Mouse (Mus musculus): ENCODE results near the gene Gm29094.
"Not testable (repeated sequence)": the region's sequence is repeated elsewhere in the genome, so short reads cannot be mapped to it uniquely, and the experiment has no call there.

The Gm29094 gene

DNA sequence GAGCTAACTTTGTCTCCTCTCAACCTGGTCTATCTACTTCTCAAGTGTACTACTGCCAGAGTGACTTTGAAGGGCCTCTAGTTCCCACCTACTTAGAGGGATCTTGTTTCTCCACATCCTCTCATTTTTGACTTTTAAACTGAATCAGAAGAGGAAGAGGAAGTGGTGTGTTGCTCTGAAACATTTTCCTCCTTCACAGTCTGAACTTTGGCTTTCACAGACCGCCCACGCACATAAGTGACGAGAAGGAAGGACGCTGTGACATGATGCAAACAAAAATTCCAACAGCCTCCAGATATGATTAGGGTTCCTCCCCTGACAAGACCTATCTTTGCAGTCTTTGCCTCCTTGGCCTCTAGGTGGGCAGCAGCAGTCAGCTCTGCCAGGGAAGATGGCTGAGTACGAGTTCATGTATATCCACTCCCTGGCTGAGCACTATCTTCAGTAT is at the start of gene Gm29094, which contains the start of gene Bcl2a1b:
TSS of gene Gm29094 (plus strand) at position 411 of the 448 bp plus-strand sequence.
TSS of gene Bcl2a1b (plus strand) at position 241 of the 448 bp plus-strand sequence.
- DNase-seq (ENCODE audit: low spot score), result not testable (repeated sequence)

DNA sequence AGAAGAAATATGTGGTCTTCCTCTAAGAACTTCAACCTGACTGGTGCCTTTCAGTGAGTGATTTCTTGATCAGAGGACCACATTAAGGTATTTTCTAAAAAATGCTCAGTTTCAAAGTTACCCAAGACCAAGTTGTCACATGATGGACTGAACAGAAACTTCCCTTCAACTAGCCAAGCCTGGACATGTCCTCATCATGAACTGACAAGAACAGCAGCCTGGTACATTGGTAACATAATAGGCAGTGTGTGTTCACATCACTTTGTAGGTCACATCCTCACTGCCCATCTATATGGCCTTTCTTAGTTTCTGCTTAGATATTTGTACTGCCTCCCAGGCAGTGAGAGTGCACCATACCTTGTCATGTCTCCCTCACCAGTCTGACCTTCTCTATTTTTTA is 26.6 kb upstream of the Gm29094 start:
- DNase-seq (ENCODE audit: low spot score), result not testable (repeated sequence)

DNA sequence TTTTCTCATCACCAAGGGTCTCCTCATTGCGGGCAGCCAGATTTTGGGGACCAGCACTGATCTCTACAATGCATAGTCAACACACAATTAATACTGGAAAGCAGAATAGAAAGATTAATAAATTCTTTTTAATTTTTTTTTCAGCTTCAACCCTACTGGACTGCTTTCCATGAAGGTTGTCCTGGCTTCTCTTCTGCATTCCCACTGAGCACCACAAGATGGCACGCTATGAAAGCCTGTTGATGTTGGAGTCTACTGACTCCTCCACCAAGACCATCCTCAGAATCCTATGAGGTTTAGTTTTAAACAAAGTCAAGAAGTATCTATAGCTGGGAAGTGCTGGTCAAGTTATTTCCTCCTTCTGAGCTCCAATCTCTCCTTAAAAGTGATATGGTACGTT is 20.3 kb upstream of the Gm29094 start:
- DNase-seq (ENCODE audit: low spot score), result peak; percentile 39

DNA sequence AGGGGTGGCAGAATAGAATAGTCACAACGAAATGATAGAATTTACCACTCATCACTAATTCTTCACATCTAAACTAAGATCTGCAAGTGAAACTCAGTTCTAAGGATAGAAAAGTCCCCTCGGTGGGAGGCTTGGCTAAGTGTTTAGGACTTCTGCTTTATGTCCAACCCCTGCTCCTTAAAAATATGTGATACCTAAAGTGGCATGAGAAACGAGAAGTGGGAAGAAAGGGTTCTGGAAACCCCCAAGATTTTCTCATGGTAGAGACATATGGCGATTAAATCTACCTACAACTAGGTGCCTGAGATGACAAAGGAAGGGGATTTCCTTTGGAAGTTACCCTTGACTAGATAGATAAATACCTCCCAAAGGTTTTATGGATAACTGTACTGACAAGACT is 19.7 kb upstream of the Gm29094 start:
- DNase-seq (ENCODE audit: low spot score), result not testable (repeated sequence)

DNA sequence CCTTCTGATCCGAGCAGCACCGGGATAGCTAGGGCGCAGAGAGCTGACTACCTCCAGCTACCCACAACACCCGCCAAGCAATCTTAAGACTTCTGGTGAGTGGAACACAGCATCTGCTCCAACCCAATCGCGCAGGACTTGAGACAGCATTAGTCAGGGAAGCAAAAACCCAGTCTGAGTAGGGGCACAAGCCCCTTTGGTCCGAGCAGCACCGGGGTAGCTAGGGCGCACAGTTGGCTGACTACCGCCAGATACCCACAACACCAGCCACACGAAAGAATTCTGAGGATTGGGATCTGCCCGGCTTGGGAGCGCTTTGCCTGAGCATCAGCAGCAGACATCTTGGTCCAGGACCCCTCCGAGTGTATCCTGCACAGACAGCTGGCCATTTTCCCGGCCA is 12.2 kb upstream of the Gm29094 start:
- DNase-seq (ENCODE audit: low spot score), result not testable (repeated sequence)

DNA sequence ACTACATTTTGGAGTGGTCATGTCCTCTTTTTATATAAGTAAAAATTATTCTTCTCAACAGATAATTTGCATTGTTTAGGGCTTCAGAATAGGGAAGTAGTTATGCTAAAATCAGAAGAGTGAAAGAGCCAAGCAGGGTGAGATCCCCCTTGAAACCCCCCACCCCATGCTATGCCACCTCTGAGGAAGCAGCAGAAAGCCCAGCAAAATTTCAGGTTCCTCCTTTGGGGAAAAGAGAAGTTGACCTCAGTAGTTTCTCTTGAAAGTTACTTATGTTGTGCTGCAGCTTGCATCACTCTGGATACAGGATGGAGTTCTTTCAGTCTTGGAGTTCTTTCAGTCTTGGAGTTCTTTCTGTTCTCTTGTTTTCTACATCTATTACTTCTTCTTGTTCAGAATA is 3.7 kb upstream of the Gm29094 start:
- DNase-seq (ENCODE audit: low spot score), result not testable (repeated sequence)

DNA sequence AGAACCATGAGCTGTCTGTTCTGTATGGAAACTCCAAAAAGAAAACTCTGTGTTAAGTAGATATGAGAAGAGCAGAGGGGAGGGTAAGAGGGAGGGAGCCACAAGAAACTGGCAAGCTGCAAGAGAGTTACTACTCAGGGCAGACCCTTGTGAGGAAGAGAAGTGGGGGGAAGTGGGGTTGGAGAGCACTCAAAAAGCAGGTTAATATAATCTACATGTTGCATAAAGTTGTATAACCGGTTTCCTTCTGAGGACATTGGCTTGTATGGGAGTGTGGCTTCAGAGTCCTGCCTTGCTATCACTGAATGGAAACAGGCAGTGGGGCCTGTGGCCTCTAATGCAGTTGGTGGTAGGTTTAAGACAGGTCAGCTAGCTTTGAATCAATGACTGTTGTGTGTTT is 1.7 kb upstream of the Gm29094 start:
- DNase-seq (ENCODE audit: low spot score), result not testable (repeated sequence)

DNA sequence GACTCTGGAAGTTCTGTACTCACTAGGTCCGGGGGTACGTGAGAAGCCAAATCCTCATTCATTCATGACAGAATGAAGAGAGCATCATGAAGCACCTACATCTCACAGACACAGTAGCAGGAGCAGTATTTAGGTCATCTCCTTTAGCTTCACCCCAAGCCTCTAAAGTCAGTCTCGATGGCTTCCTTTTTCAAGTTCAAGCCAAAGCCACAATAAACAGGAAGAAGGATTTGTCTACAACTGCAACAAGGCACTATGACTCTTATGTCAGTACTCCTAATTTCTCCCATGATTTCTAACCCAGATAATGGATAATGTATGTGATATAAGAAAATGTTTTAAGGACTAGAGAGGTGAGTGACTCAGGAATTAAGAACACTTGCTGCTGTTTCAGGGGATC is 830 bp upstream of the Gm29094 start:
- not testable (repeated sequence) for DNase-seq (ENCODE audit: low spot score)

DNA sequence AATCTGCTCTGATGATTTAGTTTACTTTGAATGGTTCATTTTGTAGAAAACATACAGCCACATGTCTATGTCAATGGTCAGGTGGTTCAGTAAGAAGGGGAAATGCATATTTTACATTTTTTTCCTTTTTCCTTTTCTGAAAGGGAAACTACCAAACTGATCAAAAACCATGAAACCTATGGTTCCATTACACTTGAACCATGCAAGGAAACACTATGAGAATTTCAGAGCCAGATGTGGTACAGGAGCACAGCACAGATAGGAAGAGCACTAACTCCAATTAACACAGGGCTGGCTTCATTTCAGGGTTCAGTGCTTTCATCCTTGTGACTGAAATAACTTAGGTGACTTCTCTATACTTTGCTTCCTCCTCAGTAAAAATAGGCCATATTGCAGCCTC is 3.1 kb downstream of the Gm29094 start:
- DNase-seq (ENCODE audit: low spot score), result not testable (repeated sequence)

DNA sequence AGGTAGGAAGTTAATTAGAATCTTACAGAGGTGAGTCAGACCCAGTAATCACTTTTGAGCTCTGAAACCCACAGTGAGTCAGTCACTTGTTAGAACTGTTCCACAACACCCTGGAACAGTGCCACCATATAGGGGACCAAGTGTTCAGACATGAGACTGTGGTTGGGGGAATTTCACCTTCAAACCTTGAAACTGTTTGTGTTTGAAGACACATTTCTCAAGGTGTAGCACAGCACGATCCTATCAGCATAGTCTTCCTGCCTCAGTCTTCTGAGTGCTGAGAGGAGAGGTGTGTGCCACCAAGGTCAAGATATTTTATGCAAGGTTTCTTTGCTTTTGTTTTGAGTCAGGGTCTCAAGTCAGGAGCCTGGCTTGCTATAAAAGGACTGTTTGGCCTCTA is 9.8 kb downstream of the Gm29094 start:
- DNase-seq (ENCODE audit: low spot score), result not testable (repeated sequence)

DNA sequence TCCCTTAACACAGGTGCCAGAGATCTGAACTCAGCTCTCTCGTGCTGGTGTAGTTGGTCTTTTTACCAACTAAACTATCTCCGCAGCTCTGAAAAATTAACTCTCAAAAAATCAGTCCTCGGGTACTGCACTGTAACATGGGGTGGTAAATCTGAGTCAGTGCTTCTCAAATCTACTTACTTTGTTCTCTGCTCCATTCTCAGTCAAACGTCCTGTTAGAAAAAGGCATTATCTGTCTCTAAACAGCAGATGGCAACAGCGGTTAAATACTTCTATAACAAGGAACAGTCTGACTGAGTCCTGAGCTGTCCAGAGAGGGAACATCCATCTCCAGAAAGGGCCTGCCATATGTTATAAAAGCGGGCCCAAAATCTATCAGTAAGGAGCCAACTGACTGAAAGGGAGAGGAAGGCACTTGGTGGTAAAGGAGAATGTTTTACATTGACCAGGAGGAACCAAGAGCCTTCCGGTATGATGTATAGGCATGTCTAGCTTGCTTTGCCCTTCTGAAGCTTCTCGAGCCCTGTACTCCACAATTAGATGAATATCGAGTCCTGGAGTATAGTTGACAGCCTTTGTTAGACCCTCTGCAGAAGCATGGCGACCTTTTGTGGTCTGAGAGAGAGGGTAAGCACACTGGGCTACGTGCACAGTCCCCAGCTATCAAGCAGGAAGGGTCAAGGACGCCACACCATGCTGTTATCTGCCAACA is 11.3 kb downstream of the Gm29094 start, which contains the start of gene Mthfs:
TSS of gene Mthfs (plus strand) at position 324 of the 712 bp plus-strand sequence.
- not testable (repeated sequence) for DNase-seq (ENCODE audit: low spot score)

DNA sequence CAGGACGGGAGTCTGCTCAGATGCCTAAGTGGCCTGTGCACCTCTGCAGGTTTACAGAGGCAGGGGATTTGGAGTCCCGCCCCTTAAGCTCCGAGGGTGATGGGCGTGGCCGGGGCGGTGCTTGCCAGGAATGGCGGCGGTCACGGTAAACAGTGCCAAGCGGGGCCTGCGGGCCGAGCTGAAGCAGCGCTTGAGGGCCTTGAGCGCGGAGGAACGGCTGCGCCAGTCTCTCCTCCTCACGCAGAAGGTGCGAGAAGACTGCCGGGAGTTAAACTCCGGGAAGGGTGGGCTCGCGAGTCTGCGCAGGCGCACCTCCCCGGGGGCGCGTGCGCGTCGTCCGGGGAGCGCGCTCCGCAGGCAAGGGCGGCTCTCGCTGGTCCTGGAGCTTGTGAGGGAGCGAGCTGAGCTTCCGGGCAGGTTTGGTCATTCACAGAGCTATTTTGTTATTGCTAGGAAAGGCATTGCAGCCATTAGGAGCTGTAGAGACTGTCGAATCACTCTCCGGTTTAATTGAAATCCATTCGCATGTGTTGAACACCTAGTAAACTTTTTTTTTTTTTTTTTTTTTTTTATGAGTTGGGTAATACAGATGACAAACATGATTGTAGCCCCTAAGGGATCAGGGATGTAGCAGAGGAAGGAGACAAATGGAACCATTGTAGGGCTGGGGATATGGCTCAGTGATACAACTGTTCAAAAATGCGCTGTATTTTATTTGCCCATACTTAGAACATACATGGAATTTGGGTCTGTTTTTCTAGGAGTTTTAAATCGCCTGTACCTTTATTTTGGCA is 12.1 kb downstream of the Gm29094 start:
- DNase-seq (ENCODE audit: low spot score), result peak; percentile 95

DNA sequence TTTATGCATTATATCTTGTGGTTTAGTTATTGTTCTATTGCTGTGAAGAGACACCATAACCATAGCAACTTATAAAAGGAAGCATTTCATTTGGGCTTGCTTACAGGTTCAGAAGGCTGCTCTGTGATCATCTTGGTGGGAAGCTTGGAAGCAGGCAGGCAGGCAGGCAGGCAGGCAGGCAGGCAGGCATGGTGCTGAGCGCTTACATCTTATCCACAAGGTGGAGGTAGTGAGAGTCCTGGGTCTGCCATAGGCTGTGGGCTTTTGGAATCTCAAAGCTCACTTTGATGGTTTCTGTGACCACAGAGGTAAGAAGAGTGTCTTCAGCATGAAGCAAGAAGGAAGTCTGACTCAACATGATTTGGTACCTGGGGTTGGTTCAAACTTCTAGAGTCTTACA is 13.2 kb downstream of the Gm29094 start:
- not testable (repeated sequence) for DNase-seq (ENCODE audit: low spot score)

DNA sequence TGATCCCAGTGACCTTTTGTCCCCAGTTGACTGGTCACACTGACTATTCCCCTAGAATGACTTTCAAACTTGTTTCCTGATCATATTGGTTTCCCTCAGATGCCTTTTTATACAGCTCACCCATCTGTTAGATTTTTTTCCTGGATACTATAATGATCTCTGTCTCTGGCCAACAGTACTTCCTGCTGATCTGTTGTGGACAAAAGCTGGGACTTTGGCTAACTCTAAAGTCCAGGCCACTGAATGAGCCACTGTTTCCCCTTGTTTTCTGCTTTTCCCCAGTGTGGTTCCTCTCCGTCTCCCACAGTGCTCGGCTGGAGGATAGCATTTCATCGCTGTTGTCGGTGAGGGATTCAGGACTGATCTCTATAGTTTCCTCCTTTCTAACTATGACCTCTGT is 19.0 kb downstream of the Gm29094 start:
- not testable (repeated sequence) for DNase-seq (ENCODE audit: low spot score)

DNA sequence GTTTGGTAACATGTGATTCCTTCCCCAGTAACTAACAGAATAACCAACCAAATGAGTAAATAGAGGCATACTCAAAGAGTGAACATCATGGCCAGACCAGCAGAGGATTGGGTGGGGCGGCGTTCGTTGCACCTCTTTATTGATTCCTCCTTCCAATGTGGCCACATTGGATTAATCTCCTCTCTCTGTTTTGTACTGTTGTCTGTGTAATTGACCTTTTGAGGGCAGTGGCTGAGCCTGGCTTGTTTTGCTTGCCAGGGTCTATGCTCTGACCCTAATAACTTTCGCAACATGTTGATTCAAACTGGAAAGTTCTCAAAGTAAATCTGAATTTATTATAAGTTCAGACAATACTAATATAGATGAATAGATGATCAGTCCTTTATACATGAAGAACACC is 20.5 kb downstream of the Gm29094 start:
- not testable (repeated sequence) for DNase-seq (ENCODE audit: low spot score)

DNA sequence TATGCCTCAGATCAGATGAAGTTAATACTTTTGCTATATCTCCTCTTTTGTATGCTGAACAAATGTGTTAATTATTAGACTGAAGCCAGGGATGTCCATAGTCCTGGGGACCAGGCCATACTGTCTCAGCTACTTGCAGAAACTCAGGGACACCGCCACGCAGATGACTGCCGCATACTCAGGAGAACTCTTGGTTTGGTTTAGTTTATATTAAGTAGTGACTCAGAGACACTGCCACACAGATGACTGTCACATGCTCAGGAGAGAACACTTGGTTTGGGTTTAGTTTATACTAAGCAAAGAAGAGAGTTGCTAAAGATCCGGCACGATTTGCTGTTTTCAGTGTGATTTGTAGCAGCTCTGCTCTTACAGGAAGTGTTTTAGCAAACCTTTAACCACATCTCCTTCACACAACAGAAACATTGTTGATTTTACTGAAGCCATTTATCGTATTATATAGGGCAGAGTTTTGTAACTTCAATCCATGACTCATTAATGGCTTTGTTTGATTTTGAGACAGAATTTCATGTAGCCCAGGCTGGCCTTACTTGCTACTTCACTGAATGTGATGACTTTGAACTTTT is 21.6 kb downstream of the Gm29094 start:
- not testable (repeated sequence) for DNase-seq (ENCODE audit: low spot score)

DNA sequence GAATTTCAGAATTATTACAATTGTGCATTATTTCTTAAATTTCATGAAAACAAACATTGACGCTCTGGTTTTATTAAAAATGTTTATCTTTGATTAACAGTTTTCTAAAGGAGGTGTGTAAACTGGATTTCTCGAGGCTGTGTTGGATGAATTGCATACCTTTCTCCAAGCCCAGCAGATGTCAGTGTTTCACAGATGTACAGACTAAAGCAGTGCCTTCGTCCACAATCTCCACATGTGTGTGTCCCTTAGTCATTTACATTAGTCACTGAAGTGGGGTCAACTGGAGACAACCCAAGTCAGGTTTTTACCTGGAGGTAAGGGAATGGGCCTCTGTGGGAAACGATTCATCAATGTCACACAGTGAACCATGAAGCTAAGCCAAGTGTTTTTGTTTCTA is 26.9 kb downstream of the Gm29094 start:
- no peak for DNase-seq (ENCODE audit: low spot score)

DNA sequence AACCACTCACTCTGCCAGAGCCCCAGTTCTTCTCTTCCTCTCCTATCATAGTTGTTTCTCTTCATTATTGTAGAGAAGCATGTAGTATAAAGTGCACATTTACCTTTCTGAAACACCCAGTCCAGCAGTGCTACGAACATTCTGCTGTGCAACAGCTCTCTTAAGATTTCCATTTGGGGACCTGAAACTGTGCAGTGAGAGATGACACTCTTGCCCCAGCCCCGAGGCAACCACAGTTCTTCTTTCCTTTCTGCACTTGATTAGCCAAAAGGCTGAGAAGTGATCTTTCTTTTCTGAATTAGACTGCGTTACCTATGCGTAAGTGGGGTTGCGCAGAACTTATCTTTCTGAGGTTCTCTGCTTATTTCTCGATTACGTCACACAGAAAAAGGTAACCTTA is 28.9 kb downstream of the Gm29094 start:
- no peak for DNase-seq (ENCODE audit: low spot score)

DNA sequence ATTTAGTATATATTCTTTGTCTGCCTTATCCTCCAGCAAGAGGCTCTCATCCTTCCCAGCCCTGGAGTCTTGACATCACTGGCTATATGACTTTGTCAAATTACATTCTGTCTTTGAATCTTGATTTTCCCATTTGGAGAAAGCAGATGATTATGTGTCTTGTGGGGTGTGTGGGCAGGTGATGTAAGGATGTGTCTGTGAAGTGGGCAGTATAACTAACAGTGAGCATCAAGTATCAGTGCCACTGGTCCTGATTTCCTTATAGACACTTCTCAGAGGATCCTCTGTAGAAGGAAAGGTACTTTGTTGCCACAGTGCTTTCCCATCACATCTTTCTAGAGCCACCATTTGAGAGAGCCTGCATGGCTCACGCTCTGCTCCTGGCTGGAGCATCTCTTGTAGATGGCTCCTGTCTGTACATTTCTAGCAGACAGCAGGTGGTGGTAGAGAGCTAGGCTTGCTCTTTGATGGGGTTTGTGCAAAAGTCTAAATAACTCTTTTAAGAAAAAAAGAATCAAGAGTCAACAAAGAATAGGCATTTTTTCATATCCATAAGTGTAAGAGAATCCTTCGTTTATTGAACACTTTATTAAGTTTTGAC is 31.8 kb downstream of the Gm29094 start:
- not testable (repeated sequence) for DNase-seq (ENCODE audit: low spot score)

DNA sequence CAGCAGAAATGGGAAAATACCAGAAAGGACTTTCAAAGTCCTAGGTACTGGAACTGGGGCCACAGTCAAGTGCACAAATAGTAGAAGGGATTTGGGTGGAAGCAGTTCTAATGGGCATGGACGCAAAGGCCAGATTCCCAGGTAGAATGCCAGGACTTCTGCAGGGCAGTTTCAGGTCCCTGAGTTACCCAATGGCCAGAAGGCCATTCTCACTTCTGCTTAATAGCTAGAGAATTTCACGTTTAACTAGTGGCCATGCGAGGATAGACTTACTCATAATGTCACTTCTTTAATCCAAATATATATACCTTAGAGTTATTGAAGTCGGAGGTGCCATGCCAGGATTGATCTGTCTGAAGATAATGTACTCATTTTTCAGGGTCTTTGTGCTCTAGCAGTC is 38.0 kb downstream of the Gm29094 start:
- DNase-seq (ENCODE audit: low spot score), result not testable (repeated sequence)

DNA sequence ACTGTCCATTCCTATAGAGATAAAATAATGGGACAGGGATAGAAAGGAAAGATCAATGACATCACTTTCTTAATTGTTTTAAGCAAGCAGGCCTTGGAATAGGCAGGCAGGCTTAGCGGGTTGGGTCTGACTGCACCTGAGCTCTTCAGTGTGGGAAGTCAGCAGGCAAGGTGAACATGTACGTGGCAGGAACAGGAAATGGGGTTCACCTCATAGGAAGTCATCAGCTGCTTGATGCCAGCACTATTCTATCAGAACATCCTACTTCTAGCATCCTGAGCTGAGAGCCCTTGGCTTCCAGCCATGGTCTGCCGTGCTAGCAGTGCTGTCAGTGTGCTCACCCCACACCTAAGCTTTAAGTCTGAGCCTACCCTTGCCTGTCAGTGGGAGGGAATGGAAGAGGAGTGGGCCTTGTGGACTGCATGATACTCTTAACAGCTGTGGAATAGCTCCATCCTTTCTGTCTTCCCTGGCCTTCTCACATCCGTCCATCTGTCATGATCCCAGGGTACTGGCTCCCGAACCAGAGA is 39.9 kb downstream of the Gm29094 start:
- not testable (repeated sequence) for DNase-seq (ENCODE audit: low spot score)

DNA sequence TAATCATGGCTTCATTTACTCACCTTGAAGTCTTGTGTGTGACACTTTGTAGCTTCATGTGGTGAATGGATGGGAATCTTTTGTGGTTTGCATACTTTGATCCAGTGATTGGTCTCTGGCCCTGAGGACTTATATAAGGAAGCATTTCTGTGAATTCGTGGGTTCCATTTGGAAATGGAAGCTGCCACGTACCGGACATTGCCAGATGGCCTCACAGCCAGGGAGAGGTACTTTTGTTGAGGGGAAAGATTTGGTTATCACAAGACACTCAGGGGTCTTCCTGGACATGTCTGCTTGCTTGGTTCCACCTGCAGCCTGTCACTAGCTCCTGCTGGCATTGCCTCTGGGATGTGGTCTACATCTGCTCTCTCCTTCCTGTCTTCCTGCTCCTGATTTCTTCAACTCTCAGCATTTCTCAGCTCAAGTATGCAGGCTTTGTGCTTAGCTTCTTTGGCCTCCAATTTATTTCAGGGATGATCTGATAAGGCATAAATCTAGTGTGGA is 41.4 kb downstream of the Gm29094 start:
- DNase-seq (ENCODE audit: low spot score), result not testable (repeated sequence)
